Mouse (Mus musculus) right cerebral cortex, postnatal 25 days (tissue): Measurements from ENCODE around the gene Pde10a.

Experiments
- DNase-seq: peaks from one replicate; pipeline ENCODE4 v3.0.0; 2022

Gene Pde10a

GRCm38 (mm10) chr17:8802161-8802888, 277.2 kb downstream of the Pde10a start:
- peak; percentile 23 for DNase-seq

- no peak for DNase-seq
These were observed 278.0 kb downstream of the Pde10a start for GRCm38 (mm10) chr17:8802889-8803799.

GRCm38 (mm10) chr17:8807345-8807744, 282.2 kb downstream of the Pde10a start:
- DNase-seq: no peak

- no peak for DNase-seq
These were observed 284.6 kb downstream of the Pde10a start for GRCm38 (mm10) chr17:8809771-8810170.

- no peak for DNase-seq
These were observed 285.0 kb downstream of the Pde10a start for GRCm38 (mm10) chr17:8810201-8810600.

GRCm38 (mm10) chr17:8812228-8812865, 287.2 kb downstream of the Pde10a start:
- DNase-seq: no peak

- DNase-seq: no peak
These were observed 288.8 kb downstream of the Pde10a start for GRCm38 (mm10) chr17:8813773-8814491.

GRCm38 (mm10) chr17:8815376-8815775, 290.2 kb downstream of the Pde10a start:
- DNase-seq: no peak

GRCm38 (mm10) chr17:8815864-8816263, 290.7 kb downstream of the Pde10a start:
- no peak for DNase-seq

GRCm38 (mm10) chr17:8818675-8819074, 293.5 kb downstream of the Pde10a start:
- no peak for DNase-seq

- no peak for DNase-seq
These were observed 298.4 kb downstream of the Pde10a start for GRCm38 (mm10) chr17:8823548-8823947.

GRCm38 (mm10) chr17:8827204-8827603, 302.0 kb downstream of the Pde10a start:
- DNase-seq: no peak

- DNase-seq: no peak
These were observed 305.8 kb downstream of the Pde10a start for GRCm38 (mm10) chr17:8831001-8831400.

- no peak for DNase-seq
These were observed 311.1 kb downstream of the Pde10a start for GRCm38 (mm10) chr17:8836292-8836691.

- no peak for DNase-seq
These were observed 313.1 kb downstream of the Pde10a start for GRCm38 (mm10) chr17:8838252-8838651.

GRCm38 (mm10) chr17:8839237-8840011, 314.3 kb downstream of the Pde10a start:
- DNase-seq: no peak

- no peak for DNase-seq
These were observed 315.9 kb downstream of the Pde10a start for GRCm38 (mm10) chr17:8841094-8841493.

- DNase-seq: no peak
These were observed 316.8 kb downstream of the Pde10a start for GRCm38 (mm10) chr17:8841897-8842540.

GRCm38 (mm10) chr17:8842662-8843061, 317.5 kb downstream of the Pde10a start:
- no peak for DNase-seq

- no peak for DNase-seq
These were observed 318.8 kb downstream of the Pde10a start for GRCm38 (mm10) chr17:8843941-8844340.

- DNase-seq: no peak
These were observed 321.3 kb downstream of the Pde10a start for GRCm38 (mm10) chr17:8846506-8846905.
